Mouse (Mus musculus) inflammation-experienced regulatory T-cells (primary cell): ENCODE results near the gene Cabp5. TPM values are rescaled to one million over a fixed set of nuclear protein-coding genes. Genes with fewer than 3 reads are reported as not detected.

Experiments
- polyA plus RNA-seq, 2 experiments: library from polyadenylated mRNA; unstranded; fragments of 100-300 nt; shearing (Covaris generic); gene quantifications; one replicate each; pipeline ENCODE4 v1.2.1; 2017

The Cabp5 gene
- under 1 TPM; 0.22 to 0.31 TPM for polyA plus RNA-seq

GRCm38 (mm10) chr7:13397832-13398231 lies at the start of gene Cabp5:
Gene Cabp5, plus strand, starts transcription at chr7:13398132.

GRCm38 (mm10) chr7:13450541-13450940 lies 52.6 kb downstream of the Cabp5 start, which contains the start of gene Bsph1:
Gene Bsph1, plus strand, starts transcription at chr7:13450841.

Other genes starting within 250 kb of the Cabp5 start
- under 1 TPM; 0.05 to 0.13 TPM for gene Vmn1r88, start 238.6 kb upstream of the Cabp5 start, polyA plus RNA-seq
- gene Vmn1r89, start 185.1 kb upstream of the Cabp5 start, polyA plus RNA-seq = 1 to 10 TPM in 1 of 2 experiments, not detected in 1; 1.2 TPM
- gene Lig1, start 120.8 kb upstream of the Cabp5 start, polyA plus RNA-seq = 10 to 100 TPM; 17.9 to 19.5 TPM
- gene Zswim9, start 119.4 kb upstream of the Cabp5 start, polyA plus RNA-seq = 1 to 10 TPM; 2.7 to 4.9 TPM
- gene Pla2g4c, start 73.5 kb upstream of the Cabp5 start, polyA plus RNA-seq = under 1 TPM; 0.07 to 0.47 TPM
- gene Bsph1, start 52.7 kb downstream of the Cabp5 start, polyA plus RNA-seq = 1 to 10 TPM in 1 of 2 experiments, not detected in 1; 2.6 TPM
- gene Bsph2, start 172.9 kb downstream of the Cabp5 start, polyA plus RNA-seq = not detected
- not detected for gene Sult2a5, start 225.8 kb downstream of the Cabp5 start, polyA plus RNA-seq